Mouse (Mus musculus) cerebellum, adult 9-11 months (tissue): ENCODE measurements at regions not wholly inside any gene's neighbourhood (a gene's known extent, or its start where the extent isn't known, plus 50 kb on each side); places are given as distances from the start of the nearest gene placed in this dataset.

Experiments
- DNase-seq: peaks from one replicate; pipeline ENCODE4 v3.0.0; 2022

- no peak for DNase-seq
Observed at GRCm38 (mm10) chr11:109088488-109089252, 55.5 kb downstream of the E030025P04Rik start.

GRCm38 (mm10) chr11:109081957-109082356 is 62.2 kb downstream of the E030025P04Rik start:
- DNase-seq: no peak

- no peak for DNase-seq
Observed at GRCm38 (mm10) chr11:109081454-109081853, 62.7 kb downstream of the E030025P04Rik start.

GRCm38 (mm10) chr11:109080847-109081415 is 63.2 kb downstream of the E030025P04Rik start:
- no peak for DNase-seq

GRCm38 (mm10) chr11:109079466-109079865 is 64.7 kb downstream of the E030025P04Rik start:
- no peak for DNase-seq

- no peak for DNase-seq
Observed at GRCm38 (mm10) chr11:109076587-109077417, 67.4 kb downstream of the E030025P04Rik start.

GRCm38 (mm10) chr11:109071340-109071739 is 72.8 kb downstream of the E030025P04Rik start:
- DNase-seq: no peak

- no peak for DNase-seq
Observed at GRCm38 (mm10) chr11:109070412-109070811, 73.8 kb downstream of the E030025P04Rik start.

- DNase-seq: peak; percentile 69
Observed at GRCm38 (mm10) chr11:109069326-109069709, 74.9 kb downstream of the E030025P04Rik start.

- DNase-seq: peak; percentile 45
Observed at GRCm38 (mm10) chr11:109068371-109069325, 75.5 kb downstream of the E030025P04Rik start.

GRCm38 (mm10) chr11:109067733-109068132 is 76.4 kb downstream of the E030025P04Rik start:
- no peak for DNase-seq

GRCm38 (mm10) chr11:109061971-109062370 is 82.2 kb downstream of the E030025P04Rik start:
- no peak for DNase-seq

GRCm38 (mm10) chr11:109060527-109060908 is 83.7 kb downstream of the E030025P04Rik start:
- DNase-seq: no peak

- DNase-seq: no peak
Observed at GRCm38 (mm10) chr11:109059863-109060526, 84.2 kb downstream of the E030025P04Rik start.

- no peak for DNase-seq
Observed at GRCm38 (mm10) chr11:109058021-109058420, 86.1 kb downstream of the E030025P04Rik start.

- DNase-seq: no peak
Observed at GRCm38 (mm10) chr11:109048257-109049101, 95.7 kb downstream of the E030025P04Rik start.

GRCm38 (mm10) chr11:109047483-109048110 is 96.6 kb downstream of the E030025P04Rik start:
- no peak for DNase-seq

GRCm38 (mm10) chr11:109046446-109046845 is 97.7 kb downstream of the E030025P04Rik start:
- DNase-seq: no peak

- peak; percentile 60 for DNase-seq
Observed at GRCm38 (mm10) chr11:109040519-109040916, 103.7 kb downstream of the E030025P04Rik start.

GRCm38 (mm10) chr11:109039792-109040518 is 104.2 kb downstream of the E030025P04Rik start:
- DNase-seq: no peak
